Mouse (Mus musculus) thymus, adult 2 months (tissue): Measurements from ENCODE around the gene Ak5. TPM values are rescaled to one million over a fixed set of nuclear protein-coding genes. Genes with fewer than 3 reads are reported as not detected.

Source experiments
- DNase-seq: peaks from one replicate; pipeline ENCODE4 v3.0.0; 2021
- H3K27ac ChIP-seq: fragments of 200-500 bp; 2 replicates; pipeline ENCODE4 v1.5.1; 2012; ENCODE audit warnings: low read length, control low read depth; ENCODE audit not compliant: control insufficient read depth, insufficient read depth
- H3K27me3 ChIP-seq: fragments of 200-500 bp; 2 replicates; pipeline ENCODE4 v1.6.1; 2012; ENCODE audit warnings: mild to moderate bottlenecking, low read length, moderate library complexity, mixed read lengths; ENCODE audit not compliant: control insufficient read depth, insufficient read depth
- H3K36me3 ChIP-seq: fragments of 200-500 bp; 2 replicates; pipeline ENCODE4 v1.6.1; 2012; ENCODE audit warnings: mild to moderate bottlenecking, low read length, moderate library complexity; ENCODE audit not compliant: control insufficient read depth, insufficient read depth
- H3K4me1 ChIP-seq: fragments of 200-500 bp; replicated peaks from 2 replicates; pipeline ENCODE4 v1.6.1; 2012; ENCODE audit warnings: low read length; ENCODE audit not compliant: control insufficient read depth, insufficient read depth
- H3K4me3 ChIP-seq: fragments of 200-500 bp; 2 replicates; pipeline ENCODE4 v1.5.1; 2012; ENCODE audit warnings: mild to moderate bottlenecking, low read length, control low read depth, moderate library complexity; ENCODE audit not compliant: control insufficient read depth, insufficient read depth
- CTCF ChIP-seq: fragments of 200-500 bp; IDR thresholded peaks from 2 replicates; pipeline ENCODE4 v1.5.1; 2012; ENCODE audit warnings: mild to moderate bottlenecking, control low read depth, low read length, moderate library complexity, borderline replicate concordance; ENCODE audit not compliant: control insufficient read depth, poor library complexity, insufficient read depth; ENCODE audit errors: extremely low read depth
- POLR2A ChIP-seq: fragments of 200-500 bp; IDR thresholded peaks from 2 replicates; pipeline ENCODE4 v1.6.1; 2012; ENCODE audit warnings: mild to moderate bottlenecking, low read length, control low read depth, moderate library complexity; ENCODE audit not compliant: control insufficient read depth, poor library complexity, insufficient read depth; ENCODE audit errors: extremely low read depth
- WGBS: fragments of 180-500 bp; shearing (Covaris S2); methylation state at CpG from one replicate; pipeline ENCODE4 v1.1.7; 2018; 5-methylcytosine and 5-hydroxymethylcytosine counted together
- polyA plus RNA-seq: library from polyadenylated mRNA; depleted of rRNA; stranded (reverse); fragments of >200 nt; gene quantifications from 2 replicates; pipeline ENCODE4 v1.2.3, GENCODE M21; 2012

Gene Ak5
- polyA plus RNA-seq, 1 experiment, result 0.61 TPM

GRCm38 (mm10) chr3:152470347-152470746, 197.8 kb downstream of the Ak5 start:
- H3K27ac ChIP-seq, result no peak overlapping the region
- no peaks in the 10 kb centered on the region for H3K36me3 ChIP-seq
- no peaks in the 10 kb centered on the region for H3K27me3 ChIP-seq
- TF ChIP-seq POLR2A (no peak), CTCF (no peak)
- no peak for DNase-seq
- no peak overlapping the region for H3K4me3 ChIP-seq
- 88% methylated on average over 10 of the region's 10 CpGs for WGBS
- H3K4me1 ChIP-seq, result no peaks in the 10 kb centered on the region

DNA sequence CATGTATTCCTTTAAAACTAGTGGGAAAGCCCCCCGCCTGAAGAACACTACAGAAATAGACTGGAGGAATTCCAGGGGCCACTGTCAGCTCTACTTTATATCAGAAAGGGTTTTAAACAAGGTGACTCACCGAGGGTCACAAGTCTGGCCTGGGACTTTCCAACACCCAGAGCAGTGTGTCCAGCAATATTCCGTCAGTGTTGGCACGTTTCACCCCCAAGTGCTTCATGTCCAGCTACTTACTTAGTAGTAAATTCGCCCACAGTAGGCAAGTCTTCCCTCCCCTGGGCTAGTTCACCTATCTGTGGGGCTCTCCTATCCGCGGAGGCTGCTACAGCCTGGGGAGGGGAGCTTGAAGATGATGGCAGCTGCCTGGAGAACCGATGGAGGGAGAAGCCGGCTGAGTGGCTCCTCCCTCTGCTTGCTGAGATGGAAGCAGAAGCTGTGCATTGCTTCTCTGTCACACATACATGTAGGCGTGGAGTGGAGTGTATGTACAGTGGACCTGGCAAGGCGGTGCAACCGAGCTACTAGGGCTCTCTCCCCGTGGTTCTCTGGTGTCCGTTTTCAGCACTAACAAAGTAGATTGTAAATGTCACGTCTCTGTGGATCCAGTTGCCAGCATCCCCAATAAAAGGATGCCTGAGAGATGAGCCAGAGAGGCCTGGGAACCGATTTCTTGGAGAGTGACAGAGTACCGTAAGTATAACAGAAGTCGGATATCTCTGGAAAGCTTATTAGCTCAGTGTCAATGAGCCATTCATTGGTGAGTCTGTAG, 198.5 kb downstream of the Ak5 start:
- H3K27ac ChIP-seq, result no peak overlapping the region
- 84% methylated on average over 18 of the region's 18 CpGs for WGBS
- no peak for TF ChIP-seq POLR2A
- no peak for TF ChIP-seq CTCF
- no peak for DNase-seq
- no peaks in the 10 kb centered on the region for H3K27me3 ChIP-seq
- no peak overlapping the region for H3K4me3 ChIP-seq
- no peaks in the 10 kb centered on the region for H3K36me3 ChIP-seq
- no peaks in the 10 kb centered on the region for H3K4me1 ChIP-seq

DNA sequence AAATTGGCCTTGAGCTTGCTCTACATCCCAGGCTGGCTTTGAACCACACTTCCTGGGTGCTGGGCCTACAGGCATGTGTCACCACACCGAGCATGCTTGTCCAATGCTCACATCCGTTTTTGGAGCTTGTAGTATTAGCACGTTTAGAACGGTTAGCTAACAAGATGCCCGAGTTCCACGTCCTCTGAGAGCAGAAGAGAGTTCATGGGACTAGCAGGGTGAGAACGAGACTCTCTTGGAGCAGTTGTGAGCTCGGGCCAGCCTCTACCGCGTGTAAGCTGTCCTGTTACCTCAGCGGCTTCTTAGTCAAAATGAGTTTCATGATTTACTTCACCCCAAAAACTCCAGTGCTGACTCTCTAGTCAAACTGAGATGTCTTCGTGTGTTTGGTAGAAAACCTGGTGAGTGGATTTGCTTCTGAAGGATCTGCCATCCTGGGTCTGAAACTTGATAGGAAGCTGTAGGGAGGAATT, 199.6 kb downstream of the Ak5 start:
- Histone ChIP-seq H3K4me3 (no peak overlapping the region), H3K36me3 (no peaks in the 10 kb centered on the region), H3K27me3 (no peaks in the 10 kb centered on the region), H3K27ac (no peak overlapping the region; the same call in 1 of the 2 replicates), H3K4me1 (no peaks in the 10 kb centered on the region)
- WGBS, result 81% methylated on average over 12 of the region's 12 CpGs
- TF ChIP-seq CTCF (no peak), POLR2A (no peak)
- DNase-seq, result no peak

GRCm38 (mm10) chr3:152468032-152468431, 200.1 kb downstream of the Ak5 start:
- WGBS, result 90% methylated on average over 8 of the region's 8 CpGs
- no peak for DNase-seq
- Histone ChIP-seq H3K4me3 (no peak overlapping the region), H3K36me3 (no peaks in the 10 kb centered on the region), H3K27me3 (no peaks in the 10 kb centered on the region), H3K27ac (no peak overlapping the region), H3K4me1 (no peaks in the 10 kb centered on the region)
- TF ChIP-seq POLR2A (no peak), CTCF (no peak)

- H3K27ac ChIP-seq, result no peak overlapping the region
- H3K36me3 ChIP-seq, result no peaks in the 10 kb centered on the region
- H3K4me1 ChIP-seq, result no peaks in the 10 kb centered on the region
- H3K4me3 ChIP-seq, result no peak overlapping the region
- WGBS, result 91% methylated on average over 4 of the region's 4 CpGs
- no peak for TF ChIP-seq POLR2A
- no peak for TF ChIP-seq CTCF
- no peak for DNase-seq
- H3K27me3 ChIP-seq, result no peaks in the 10 kb centered on the region
These were observed 200.8 kb downstream of the Ak5 start for GRCm38 (mm10) chr3:152467312-152467711.

DNA sequence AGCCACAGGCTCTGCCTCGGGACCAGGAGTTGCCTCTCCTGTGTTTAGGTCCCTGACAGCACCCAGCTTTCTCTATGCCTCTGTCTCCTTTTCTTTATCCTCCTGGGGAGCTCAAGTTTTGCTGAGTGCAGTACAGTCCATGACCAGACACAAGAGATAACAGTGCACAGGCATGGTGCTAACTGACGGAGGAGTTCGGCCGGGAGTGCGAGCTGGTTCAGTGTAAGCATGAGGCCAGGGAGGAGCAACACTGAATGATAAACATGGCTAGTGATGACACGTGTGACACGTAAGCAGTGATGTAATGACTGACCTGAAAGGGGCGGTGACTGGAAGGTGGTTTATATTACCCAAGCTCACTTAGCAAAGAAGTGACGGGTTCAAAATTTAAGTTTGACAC, 201.3 kb downstream of the Ak5 start:
- no peak for DNase-seq
- no peaks in the 10 kb centered on the region for H3K36me3 ChIP-seq
- no peaks in the 10 kb centered on the region for H3K4me1 ChIP-seq
- 93% methylated on average over 9 of the region's 9 CpGs for WGBS
- no peak overlapping the region for H3K27ac ChIP-seq
- no peak for TF ChIP-seq POLR2A
- no peak for TF ChIP-seq CTCF
- no peak overlapping the region for H3K4me3 ChIP-seq
- H3K27me3 ChIP-seq, result no peaks in the 10 kb centered on the region
